Mouse (Mus musculus): Measurements from ENCODE around the gene Ess2. TPM values are rescaled to one million over a fixed set of nuclear protein-coding genes. Genes with fewer than 3 reads are reported as not detected.

The Ess2 gene
- polyA plus RNA-seq, 1 experiment, result 2.1 TPM

DNA sequence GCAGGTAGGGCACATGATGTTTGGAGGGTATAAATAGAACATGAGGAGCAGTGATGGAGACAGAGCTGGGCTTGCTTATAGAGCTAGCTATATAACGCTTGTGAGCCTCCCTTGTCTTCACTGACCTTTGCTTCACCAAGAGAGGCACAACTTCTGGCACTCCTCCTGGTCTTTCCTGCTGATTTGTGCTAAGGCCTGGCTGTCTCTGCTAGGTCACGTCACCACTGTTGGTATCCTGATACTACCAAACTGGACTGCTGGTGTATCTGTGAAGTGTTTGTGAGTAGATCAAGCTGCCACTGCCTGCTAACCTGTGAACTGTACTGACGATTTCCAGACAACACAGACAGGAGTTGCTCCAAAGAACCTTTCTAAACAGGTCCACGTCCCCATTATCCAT lies 36.0 kb downstream of the Ess2 start:
- Histone ChIP-seq H3K27me3 (ENCODE audit: control insufficient read depth) (no peaks in the 10 kb centered on the region), H3K9me3 (ENCODE audit: control insufficient read depth, low read length) (peaks cover 3% of the 10 kb centered on the region), H3K4me3 (replicated peaks) (no peak overlapping the region), H3K36me3 (ENCODE audit: control insufficient read depth) (peaks cover 61% of the 10 kb centered on the region), H3K4me1 (ENCODE audit: control insufficient read depth) (peaks cover 49% of the 10 kb centered on the region)
- TF ChIP-seq TAL1 (IDR thresholded peaks at IDR 0.05; ENCODE audit: low read length) (no peak), GATA1 (IDR thresholded peaks at IDR 0.05; ENCODE audit: low read length) (no peak)

GRCm38 (mm10) chr16:17872995-17873394 lies 38.2 kb downstream of the Ess2 start:
- no peaks in the 10 kb centered on the region for H3K9me3 ChIP-seq (ENCODE audit: control insufficient read depth, low read length)
- TF ChIP-seq GATA1 (IDR thresholded peaks at IDR 0.05; ENCODE audit: low read length) (no peak), TAL1 (IDR thresholded peaks at IDR 0.05; ENCODE audit: low read length) (no peak)
- no peaks in the 10 kb centered on the region for H3K27me3 ChIP-seq (ENCODE audit: control insufficient read depth)
- peaks cover 57% of the 10 kb centered on the region for H3K4me1 ChIP-seq (ENCODE audit: control insufficient read depth)
- H3K36me3 ChIP-seq (ENCODE audit: control insufficient read depth), result peaks cover 64% of the 10 kb centered on the region
- H3K4me3 ChIP-seq (replicated peaks), result no peak overlapping the region

DNA sequence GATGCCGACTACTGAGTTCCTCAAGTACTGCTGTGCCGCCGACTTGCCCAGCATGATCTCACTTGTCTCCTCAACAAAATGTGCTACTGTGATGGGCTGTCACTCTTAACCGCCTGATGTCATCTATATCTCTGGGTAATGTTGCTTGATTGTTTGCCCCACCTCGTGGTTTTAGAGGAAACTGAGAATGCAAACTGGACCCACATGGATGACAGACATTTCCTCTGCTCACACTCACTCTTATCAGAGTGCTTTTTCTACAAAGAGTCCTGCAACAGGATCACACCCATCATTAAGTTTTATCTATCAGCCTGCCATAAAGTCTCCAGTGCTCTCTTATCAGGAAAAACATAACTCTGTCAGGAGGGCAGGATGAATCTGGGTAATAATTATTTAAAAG lies 39.9 kb downstream of the Ess2 start:
- TF ChIP-seq GATA1 (IDR thresholded peaks at IDR 0.05; ENCODE audit: low read length) (no peak), TAL1 (IDR thresholded peaks at IDR 0.05; ENCODE audit: low read length) (no peak)
- peaks cover 57% of the 10 kb centered on the region for H3K4me1 ChIP-seq (ENCODE audit: control insufficient read depth)
- H3K36me3 ChIP-seq (ENCODE audit: control insufficient read depth), result peaks cover 65% of the 10 kb centered on the region
- no peak overlapping the region for H3K4me3 ChIP-seq (replicated peaks)
- H3K27me3 ChIP-seq (ENCODE audit: control insufficient read depth), result no peaks in the 10 kb centered on the region
- H3K9me3 ChIP-seq (ENCODE audit: control insufficient read depth, low read length), result no peaks in the 10 kb centered on the region

- Histone ChIP-seq H3K4me1 (ENCODE audit: control insufficient read depth) (peaks cover 19% of the 10 kb centered on the region), H3K9me3 (ENCODE audit: control insufficient read depth, low read length) (no peaks in the 10 kb centered on the region), H3K4me3 (replicated peaks) (no peak overlapping the region), H3K27me3 (ENCODE audit: control insufficient read depth) (no peaks in the 10 kb centered on the region), H3K36me3 (ENCODE audit: control insufficient read depth) (peaks cover 62% of the 10 kb centered on the region)
- TF ChIP-seq TAL1 (IDR thresholded peaks at IDR 0.05; ENCODE audit: low read length), result no peak
- TF ChIP-seq GATA1 (IDR thresholded peaks at IDR 0.05; ENCODE audit: low read length), result no peak
Measured at GRCm38 (mm10) chr16:17865770-17866169, 45.4 kb downstream of the Ess2 start.

DNA sequence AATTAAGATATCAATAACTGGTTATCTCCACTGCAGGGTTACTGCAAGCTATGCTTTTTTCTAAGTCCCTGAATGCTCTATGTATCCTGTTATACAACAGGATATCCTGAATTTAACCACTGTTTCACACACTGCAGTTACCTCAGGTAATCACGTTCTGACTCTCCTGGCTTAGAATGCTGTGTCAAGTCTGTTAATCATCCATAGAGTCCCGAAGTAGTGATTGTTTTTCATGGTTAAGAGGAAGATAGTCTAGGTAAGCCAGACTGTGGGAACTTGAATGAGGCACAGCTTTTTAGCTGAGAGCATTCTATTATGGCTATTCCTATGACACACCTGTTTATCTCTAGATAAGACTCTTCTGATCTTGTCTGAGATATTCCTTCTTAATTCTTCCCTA lies 45.9 kb downstream of the Ess2 start:
- Histone ChIP-seq H3K4me3 (replicated peaks) (no peak overlapping the region), H3K4me1 (ENCODE audit: control insufficient read depth) (peaks cover 17% of the 10 kb centered on the region), H3K36me3 (ENCODE audit: control insufficient read depth) (peaks cover 62% of the 10 kb centered on the region), H3K9me3 (ENCODE audit: control insufficient read depth, low read length) (no peaks in the 10 kb centered on the region), H3K27me3 (ENCODE audit: control insufficient read depth) (no peaks in the 10 kb centered on the region)
- TF ChIP-seq TAL1 (IDR thresholded peaks at IDR 0.05; ENCODE audit: low read length) (no peak), GATA1 (IDR thresholded peaks at IDR 0.05; ENCODE audit: low read length) (no peak)

DNA sequence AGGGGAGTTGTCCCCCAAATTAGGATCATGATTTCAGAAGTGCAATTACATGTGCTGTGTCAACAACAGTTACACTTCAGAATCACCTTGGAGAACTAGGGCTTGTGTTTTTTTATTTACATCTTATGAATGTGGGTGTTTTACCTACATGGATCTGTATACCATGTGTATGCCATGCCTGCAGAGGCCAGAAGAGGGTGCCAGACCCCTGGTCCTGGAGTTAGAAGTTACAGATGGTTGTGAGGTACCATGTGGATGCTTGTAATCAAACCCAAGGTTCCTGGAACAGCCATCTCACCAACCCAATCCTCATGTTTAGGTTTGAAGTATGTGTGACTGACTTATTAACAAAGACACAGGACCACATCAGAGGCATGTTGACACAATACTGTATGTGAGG lies 52.6 kb downstream of the Ess2 start:
- Histone ChIP-seq H3K9me3 (ENCODE audit: control insufficient read depth, low read length) (no peaks in the 10 kb centered on the region), H3K4me3 (replicated peaks) (no peak overlapping the region), H3K4me1 (ENCODE audit: control insufficient read depth) (no peaks in the 10 kb centered on the region), H3K36me3 (ENCODE audit: control insufficient read depth) (peaks cover 79% of the 10 kb centered on the region), H3K27me3 (ENCODE audit: control insufficient read depth) (no peaks in the 10 kb centered on the region)
- TF ChIP-seq TAL1 (IDR thresholded peaks at IDR 0.05; ENCODE audit: low read length) (no peak), GATA1 (IDR thresholded peaks at IDR 0.05; ENCODE audit: low read length) (no peak)

DNA sequence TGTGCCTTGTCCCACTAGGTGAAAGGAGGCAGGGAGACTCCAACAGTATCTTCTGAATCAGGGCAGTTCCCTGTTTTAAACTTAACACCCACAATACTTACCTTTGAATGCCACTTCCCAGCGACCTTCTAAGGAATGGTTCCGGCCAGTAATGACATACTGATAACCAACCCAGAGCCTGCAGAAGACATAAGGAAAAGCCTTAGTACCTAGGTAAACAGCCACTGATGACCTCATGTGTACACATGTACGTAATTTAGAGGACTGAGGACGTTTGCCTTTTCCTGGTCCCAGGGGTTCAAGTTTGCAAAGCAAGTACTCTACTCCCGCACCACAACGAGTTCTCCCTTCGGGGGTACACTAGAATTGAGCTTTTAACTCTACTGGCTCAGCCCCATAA lies 54.0 kb downstream of the Ess2 start:
- H3K27me3 ChIP-seq (ENCODE audit: control insufficient read depth), result no peaks in the 10 kb centered on the region
- no peaks in the 10 kb centered on the region for H3K9me3 ChIP-seq (ENCODE audit: control insufficient read depth, low read length)
- H3K36me3 ChIP-seq (ENCODE audit: control insufficient read depth), result peaks cover 84% of the 10 kb centered on the region
- TF ChIP-seq GATA1 (IDR thresholded peaks at IDR 0.05; ENCODE audit: low read length), result no peak
- no peak for TF ChIP-seq TAL1 (IDR thresholded peaks at IDR 0.05; ENCODE audit: low read length)
- H3K4me3 ChIP-seq (replicated peaks), result no peak overlapping the region
- H3K4me1 ChIP-seq (ENCODE audit: control insufficient read depth), result no peaks in the 10 kb centered on the region

DNA sequence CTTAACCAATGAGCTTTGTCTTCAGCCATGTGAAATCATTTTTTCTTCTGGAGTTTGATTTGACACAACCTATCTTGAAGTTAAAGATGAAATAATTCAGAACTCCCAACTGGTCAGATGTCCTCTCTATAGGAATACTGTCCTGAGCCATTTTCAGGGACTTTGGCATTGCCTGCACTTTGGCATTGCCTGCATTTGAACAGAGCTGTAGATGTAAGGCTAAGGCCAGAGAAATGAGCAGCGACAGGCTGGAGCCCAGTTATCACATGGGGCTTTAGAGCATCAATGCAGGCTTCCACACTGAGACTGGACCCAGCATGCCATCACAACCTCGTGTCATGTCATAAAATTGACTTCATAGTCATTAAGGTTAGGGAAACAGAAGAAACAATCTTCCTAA lies 57.9 kb downstream of the Ess2 start:
- TF ChIP-seq GATA1 (IDR thresholded peaks at IDR 0.05; ENCODE audit: low read length), result no peak
- Histone ChIP-seq H3K27me3 (ENCODE audit: control insufficient read depth) (no peaks in the 10 kb centered on the region), H3K36me3 (ENCODE audit: control insufficient read depth) (peaks cover 89% of the 10 kb centered on the region), H3K9me3 (ENCODE audit: control insufficient read depth, low read length) (no peaks in the 10 kb centered on the region), H3K4me3 (replicated peaks) (no peak overlapping the region), H3K4me1 (ENCODE audit: control insufficient read depth) (no peaks in the 10 kb centered on the region)

GRCm38 (mm10) chr16:17851860-17852259 lies 59.3 kb downstream of the Ess2 start:
- Histone ChIP-seq H3K36me3 (ENCODE audit: control insufficient read depth) (peaks cover 89% of the 10 kb centered on the region), H3K4me1 (ENCODE audit: control insufficient read depth) (no peaks in the 10 kb centered on the region), H3K9me3 (ENCODE audit: control insufficient read depth, low read length) (no peaks in the 10 kb centered on the region), H3K27me3 (ENCODE audit: control insufficient read depth) (no peaks in the 10 kb centered on the region), H3K4me3 (replicated peaks) (no peak overlapping the region)
- no peak for TF ChIP-seq TAL1 (IDR thresholded peaks at IDR 0.05; ENCODE audit: low read length)
- no peak for TF ChIP-seq GATA1 (IDR thresholded peaks at IDR 0.05; ENCODE audit: low read length)

GRCm38 (mm10) chr16:17851331-17851730 lies 59.8 kb downstream of the Ess2 start:
- no peaks in the 10 kb centered on the region for H3K9me3 ChIP-seq (ENCODE audit: control insufficient read depth, low read length)
- TF ChIP-seq GATA1 (IDR thresholded peaks at IDR 0.05; ENCODE audit: low read length) (no peak), TAL1 (IDR thresholded peaks at IDR 0.05; ENCODE audit: low read length) (no peak)
- no peaks in the 10 kb centered on the region for H3K27me3 ChIP-seq (ENCODE audit: control insufficient read depth)
- H3K36me3 ChIP-seq (ENCODE audit: control insufficient read depth), result peaks cover 89% of the 10 kb centered on the region
- H3K4me1 ChIP-seq (ENCODE audit: control insufficient read depth), result no peaks in the 10 kb centered on the region
- H3K4me3 ChIP-seq (replicated peaks), result no peak overlapping the region

Other genes starting within 250 kb of the Ess2 start
- 7.7 and 8.2 TPM in 2 replicates for gene Med15, start 178.5 kb downstream of the Ess2 start, polyA plus RNA-seq (2012)
- gene Klhl22, start 151.7 kb downstream of the Ess2 start, polyA plus RNA-seq (2012), result 0.22 and 1.5 TPM in 2 replicates
- 0.03 TPM in 1 of 2 replicates, not detected in the other for gene Scarf2, start 114.1 kb downstream of the Ess2 start, polyA plus RNA-seq (2012)
- not detected in 2 replicates for gene B830017H08Rik, start 78.2 kb downstream of the Ess2 start, polyA plus RNA-seq (2012)
- 0.44 and 0.70 TPM in 2 replicates for gene Car15, start 73.0 kb downstream of the Ess2 start, polyA plus RNA-seq (2012)
- 0.07 and 0.08 TPM in 2 replicates for gene Gm20518, start 19.7 kb downstream of the Ess2 start, polyA plus RNA-seq (2012)
- not detected in 2 replicates for gene Tssk1, start 17.1 kb downstream of the Ess2 start, polyA plus RNA-seq (2012)
- gene Dgcr2, start 12.8 kb downstream of the Ess2 start, polyA plus RNA-seq (2012), result 0.68 and 1.1 TPM in 2 replicates
- not detected in 2 replicates for gene Tssk2, start 12.7 kb downstream of the Ess2 start, polyA plus RNA-seq (2012)
- gene Gsc2, start 3.7 kb upstream of the Ess2 start, polyA plus RNA-seq (2012), result 0.04 TPM in 1 of 2 replicates, not detected in the other
- gene Slc25a1, start 16.9 kb upstream of the Ess2 start, polyA plus RNA-seq (2012), result 5.4 and 5.9 TPM in 2 replicates
- gene Vpreb2, start 69.1 kb upstream of the Ess2 start, polyA plus RNA-seq (2012), result not detected in 2 replicates
- gene Dgcr6, start 141.5 kb upstream of the Ess2 start, polyA plus RNA-seq (2012), result 0.66 and 1.0 TPM in 2 replicates
- 0.06 and 0.20 TPM in 2 replicates for gene Prodh, start 178.9 kb upstream of the Ess2 start, polyA plus RNA-seq (2012)
- 0.02 TPM in 1 of 2 replicates, not detected in the other for gene Rtn4r, start 216.3 kb upstream of the Ess2 start, polyA plus RNA-seq (2012)

Data from erythroblast, embryonic 14.5 days (primary cell).